In genomic region chr16:38088629-38089446, GRCm38 (mm10) we compare ENCODE assay signal across 8 mouse cellular contexts. TPM values are rescaled to one million over a fixed set of nuclear protein-coding genes. Genes with fewer than 3 reads are reported as not detected.
DNase-seq lines count a peak whose midpoint lies in the region; ATAC-seq and TF ChIP-seq lines count a peak whose summit lies in the region.

Gene Gsk3b, plus strand, starts transcription at chr16:38089001.

- H3K36me3 ChIP-seq in MEL (ENCODE audit: control insufficient read depth in 1 of 2, insufficient read depth in 2 of 2, low read length in 2 of 2) = peaks cover 0 to 23% of the 10 kb centered on the region in 2 experiments; a peak in 2 of 4 replicates
- no peaks in the 10 kb centered on the region for H3K36me3 ChIP-seq in forebrain, postnatal 0 days (ENCODE audit: insufficient read depth)
- no peaks in the 10 kb centered on the region for H3K36me3 ChIP-seq in lung, embryonic 15.5 days

- TF ChIP-seq RAD21 in MEL (IDR thresholded peaks at IDR 0.05; ENCODE audit: low read depth, low read length) = no peak

- no peak for TF ChIP-seq EP300 in MEL (IDR thresholded peaks at IDR 0.05; ENCODE audit: low read depth in 1 of 2, low read length in 2 of 2)

- under 1% methylated on average over 69 of the region's 69 CpGs for WGBS in cerebellum, adult 2 months
- WGBS in forebrain, postnatal 0 days = 2% methylated on average over 68 of the region's 69 CpGs
- under 1% methylated on average over 67 of the region's 69 CpGs for WGBS in lung, embryonic 15.5 days

- peaks cover 41% of the 10 kb centered on the region for H3K79me2 ChIP-seq in MEL (ENCODE audit: control insufficient read depth, insufficient read depth, low read length, poor library complexity)

- TF ChIP-seq POLR2A in MEL (IDR thresholded peaks at IDR 0.05; ENCODE audit: control insufficient read depth in 1 of 2, insufficient read depth in 1 of 2, low read depth in 1 of 2, low read length in 2 of 2, poor library complexity in 1 of 2) = peak in 1 of 2 experiments; percentile 87
- peak; percentile 90 for TF ChIP-seq POLR2A in cerebellum, adult 2 months (IDR thresholded peaks at IDR 0.05; ENCODE audit: borderline replicate concordance, insufficient read depth, low read length)

- ATAC-seq in forebrain, postnatal 0 days = peak; percentile 90
- ATAC-seq in lung, embryonic 15.5 days (ENCODE audit: borderline replicate concordance, extremely low read depth, low FRiP score, low TSS enrichment) = peak; percentile 95

- DNase-seq in MEL (ENCODE audit: low read depth, low spot score) = peak; percentile 99
- peak; percentile 100 for DNase-seq in cerebellum, adult 2 months
- DNase-seq in forebrain, postnatal 0 days = peak; percentile 100
- DNase-seq in heart, postnatal 4 days = peak; percentile 99
- peak; percentile 100 for DNase-seq in layer of hippocampus, adult 8-10 months (ENCODE audit: low spot score in 2 of 2)
- DNase-seq in ovary, adult 18-20 months (ENCODE audit: low spot score) = peak; percentile 100
- peak; percentile 100 for DNase-seq in thymus, postnatal 0 days (ENCODE audit: low spot score)

- no peaks in the 10 kb centered on the region for H3K9me3 ChIP-seq in MEL (replicated peaks; ENCODE audit: insufficient read depth, low read length)
- no peaks in the 10 kb centered on the region for H3K9me3 ChIP-seq in forebrain, postnatal 0 days (ENCODE audit: low read length)
- H3K9me3 ChIP-seq in lung, embryonic 15.5 days = no peaks in the 10 kb centered on the region

- no peak for TF ChIP-seq CTCF in MEL (IDR thresholded peaks at IDR 0.05 in 2 of 3, conservative IDR thresholded peaks at IDR 0.05 in 1 of 3; ENCODE audit: control insufficient read depth in 1 of 3, insufficient read depth in 1 of 3, low read depth in 2 of 3, low read length in 3 of 3, poor library complexity in 1 of 3, severe bottlenecking in 1 of 3)
- TF ChIP-seq CTCF in cerebellum, adult 2 months (IDR thresholded peaks at IDR 0.05; ENCODE audit: borderline replicate concordance, insufficient read depth, low read depth, low read length) = no peak
- no peak for TF ChIP-seq CTCF in forebrain, postnatal 0 days (IDR thresholded peaks at IDR 0.05; ENCODE audit: low read depth)

- peak within 1 kb of the TSS; percentile 97 for H3K27ac ChIP-seq in MEL (ENCODE audit: control insufficient read depth, low read depth, low read length)
- H3K27ac ChIP-seq in cerebellum, adult 2 months (ENCODE audit: insufficient read depth, low read length) = peak within 1 kb of the TSS; percentile 99
- peak within 1 kb of the TSS; percentile 100 for H3K27ac ChIP-seq in forebrain, postnatal 0 days (ENCODE audit: low read depth, low read length)
- H3K27ac ChIP-seq in lung, embryonic 15.5 days = peak within 1 kb of the TSS; percentile 100

- peak within 1 kb of the TSS; percentile 95 for H3K9ac ChIP-seq in MEL (ENCODE audit: control insufficient read depth, low read depth, low read length, poor library complexity, severe bottlenecking)
- H3K9ac ChIP-seq in forebrain, postnatal 0 days = peak within 1 kb of the TSS; percentile 98
- peak within 1 kb of the TSS; percentile 84 for H3K9ac ChIP-seq in lung, embryonic 15.5 days

- H3K4me1 ChIP-seq in MEL (ENCODE audit: control insufficient read depth in 1 of 2, insufficient read depth in 2 of 2, low read length in 2 of 2) = peaks cover 5 to 8% of the 10 kb centered on the region in 2 experiments; a peak in 3 of 4 replicates
- no peaks in the 10 kb centered on the region for H3K4me1 ChIP-seq in cerebellum, adult 2 months (ENCODE audit: control insufficient read depth, insufficient read depth, low read length)
- H3K4me1 ChIP-seq in forebrain, postnatal 0 days (ENCODE audit: insufficient read depth) = peaks cover 12% of the 10 kb centered on the region; the same call in 1 of the 2 replicates
- peaks cover 27% of the 10 kb centered on the region for H3K4me1 ChIP-seq in lung, embryonic 15.5 days

- H3K27me3 ChIP-seq in MEL (ENCODE audit: control insufficient read depth in 1 of 2, insufficient read depth in 2 of 2, low read length in 2 of 2) = no peaks in the 10 kb centered on the region
- no peaks in the 10 kb centered on the region for H3K27me3 ChIP-seq in cerebellum, adult 2 months (ENCODE audit: control insufficient read depth, insufficient read depth, low read length)
- no peaks in the 10 kb centered on the region for H3K27me3 ChIP-seq in forebrain, postnatal 0 days (ENCODE audit: insufficient read depth, low read length)
- H3K27me3 ChIP-seq in lung, embryonic 15.5 days = no peaks in the 10 kb centered on the region

- H3K4me3 ChIP-seq in MEL (ENCODE audit: control insufficient read depth in 1 of 2, insufficient read depth in 1 of 2, low read depth in 2 of 2, low read length in 2 of 2) = peak within 1 kb of the TSS; percentile 98 to 100
- H3K4me3 ChIP-seq in cerebellum, adult 2 months (replicated peaks; ENCODE audit: insufficient read depth, low read depth, low read length) = peak within 1 kb of the TSS; percentile 92
- H3K4me3 ChIP-seq in forebrain, postnatal 0 days (ENCODE audit: low read depth, low read length) = peak within 1 kb of the TSS; percentile 99
- H3K4me3 ChIP-seq in lung, embryonic 15.5 days = peak within 1 kb of the TSS; percentile 99

- peak within 1 kb of the TSS; percentile 81 for H3K4me2 ChIP-seq in forebrain, postnatal 0 days (ENCODE audit: low read depth)
- H3K4me2 ChIP-seq in lung, embryonic 15.5 days = peak within 1 kb of the TSS; percentile 66

TF ChIP-seq in MEL, 35 proteins besides CTCF, POLR2A, EP300 and RAD21:
- TF ChIP-seq MAX (IDR thresholded peaks at IDR 0.05; ENCODE audit: low read length) (no peak; the same call in none of the 2 replicates), KAT2A (conservative IDR thresholded peaks at IDR 0.05; ENCODE audit: low read depth, low read length) (0 out of 2 replicates have a peak, but pooled peaks have one; percentile 23), ELF1 (IDR thresholded peaks at IDR 0.05; ENCODE audit: low read depth, low read length) (peak; percentile 24; the same call in 1 of the 2 replicates), ETS1 (IDR thresholded peaks at IDR 0.05; ENCODE audit: low read depth, low read length) (0 out of 2 replicates have a peak, but pooled peaks have one; percentile 3), TCF12 (IDR thresholded peaks at IDR 0.05; ENCODE audit: low read depth, low read length) (0 out of 2 replicates have a peak, but pooled peaks have one; percentile 31), USF2 (IDR thresholded peaks at IDR 0.05; ENCODE audit: borderline replicate concordance in 1 of 2, insufficient read depth in 1 of 2, low read depth in 1 of 2, low read length in 2 of 2) (no peak), ZMIZ1 (IDR thresholded peaks at IDR 0.05; ENCODE audit: low read depth, low read length) (peak; percentile 70; the same call in 1 of the 2 replicates), SIN3A (IDR thresholded peaks at IDR 0.05; ENCODE audit: low read length) (peak; percentile 10; the same call in 1 of the 2 replicates), MAZ (IDR thresholded peaks at IDR 0.05; ENCODE audit: low read depth, low read length) (peak; percentile 75; the same call in 1 of the 2 replicates), MYC (IDR thresholded peaks at IDR 0.05; ENCODE audit: low read depth, low read length) (no peak), HCFC1 (IDR thresholded peaks at IDR 0.05; ENCODE audit: low read depth, low read length) (peak; percentile 70), POLR2AphosphoS2 (IDR thresholded peaks at IDR 0.05; ENCODE audit: low read length) (peak; percentile 86; the same call in 1 of the 2 replicates), NELFE (IDR thresholded peaks at IDR 0.05; ENCODE audit: low read depth, low read length) (peak; percentile 86), TBP (IDR thresholded peaks at IDR 0.05; ENCODE audit: low read depth, low read length) (peak; percentile 76), ZC3H11A (IDR thresholded peaks at IDR 0.05; ENCODE audit: low read depth, low read length) (no peak), CHD2 (IDR thresholded peaks at IDR 0.05; ENCODE audit: low read length) (peak; percentile 77)

RNA-seq across cellular contexts. Expression of gene Gsk3b, which starts in this region (rescaled TPM):
- total RNA-seq in MEL (2012; rRNA removed) = 8.8 and 10.3 TPM in 2 replicates
- 10 to 100 TPM in 1 of 2 experiments, not detected in 1; 20.1 TPM for polyA plus RNA-seq in MEL (2012; ENCODE audit: insufficient read depth in 1 of 2, insufficient read length in 2 of 2, low read depth in 1 of 2, low replicate concordance in 2 of 2, missing spikeins in 1 of 2)
- 46.3 and 48.7 TPM in 2 replicates for polyA plus RNA-seq in cerebellum, adult 2 months (2012; rRNA removed)
- total RNA-seq in forebrain, postnatal 0 days (2014; rRNA removed) = 97.8 and 132 TPM in 2 replicates
- 86.1 and 141 TPM in 2 replicates for polyA plus RNA-seq in forebrain, postnatal 0 days (2015; fragmentation: Nextera tagmentation; extraction: Ambion mirVana)
- 10 to 100 TPM; 74.5 to 76.9 TPM for total RNA-seq in heart, postnatal 4 days (2021)
- 100 to 1,000 TPM; 142 to 170 (median 159) TPM for total RNA-seq in layer of hippocampus, adult 8-10 months (2022)
- polyA plus RNA-seq in lung, embryonic 15.5 days (2015; fragmentation: Nextera tagmentation; extraction: Ambion mirVana) = 51.1 and 52.7 TPM in 2 replicates
- 37.9 and 45.6 TPM in 2 replicates for polyA plus RNA-seq in thymus, postnatal 0 days (2015; fragmentation: Nextera tagmentation; extraction: Ambion mirVana)

Comparison
In these comparisons a context has a peak if more than half of its experiments do, and no peak if none do; other contexts are left out.
1. Peak in every context shown above with its lines: DNase-seq, ATAC-seq, H3K4me3 ChIP-seq and H3K27ac ChIP-seq.